Mouse (Mus musculus): Measurements from ENCODE around the gene Lypd6.

Lypd6 gene

GRCm38 (mm10) chr2:50106879-50107278 lies 40.6 kb downstream of the Lypd6 start:
- no peak for DNase-seq (ENCODE audit: low read depth, low spot score)

DNA sequence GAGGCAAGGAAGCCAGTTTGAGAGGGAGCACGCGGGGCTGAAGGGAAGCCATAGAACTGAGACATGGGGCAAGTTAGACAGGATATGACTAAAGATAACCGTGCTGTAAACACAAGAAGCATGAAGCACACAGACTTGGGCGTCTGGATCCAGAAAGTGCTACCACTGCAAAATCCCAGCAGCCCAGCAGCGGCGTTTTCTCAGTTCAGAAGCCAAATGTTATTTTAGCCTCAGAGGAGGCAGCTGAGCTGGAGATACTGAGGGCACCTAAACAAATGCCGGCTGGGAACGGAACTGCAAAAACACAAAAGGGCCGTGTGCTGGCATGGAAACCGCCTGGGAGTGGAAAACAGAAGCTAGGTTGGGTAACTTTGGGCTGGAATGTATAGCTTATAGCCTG lies 43.9 kb downstream of the Lypd6 start:
- DNase-seq (ENCODE audit: low read depth, low spot score), result peak; percentile 4

DNA sequence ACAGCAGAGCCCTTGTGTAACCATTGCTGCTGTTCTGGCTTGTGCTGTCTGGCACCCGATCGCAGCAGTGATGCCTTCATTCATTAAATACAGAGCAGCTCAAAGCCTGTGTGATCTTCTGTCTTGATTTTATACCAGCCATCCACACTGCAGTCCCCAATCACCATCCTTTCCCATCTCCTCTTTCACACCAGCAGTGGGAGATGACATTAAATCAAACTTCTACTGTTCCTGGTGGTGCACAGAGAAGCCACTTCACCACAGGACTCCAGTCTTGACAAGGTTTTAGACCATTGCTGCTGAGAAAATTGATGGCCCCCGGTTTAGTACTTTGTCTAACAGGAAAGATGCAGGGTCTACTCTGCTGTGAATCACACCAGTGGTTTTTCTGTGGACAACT lies 44.9 kb downstream of the Lypd6 start:
- DNase-seq (ENCODE audit: low read depth, low spot score), result no peak

DNA sequence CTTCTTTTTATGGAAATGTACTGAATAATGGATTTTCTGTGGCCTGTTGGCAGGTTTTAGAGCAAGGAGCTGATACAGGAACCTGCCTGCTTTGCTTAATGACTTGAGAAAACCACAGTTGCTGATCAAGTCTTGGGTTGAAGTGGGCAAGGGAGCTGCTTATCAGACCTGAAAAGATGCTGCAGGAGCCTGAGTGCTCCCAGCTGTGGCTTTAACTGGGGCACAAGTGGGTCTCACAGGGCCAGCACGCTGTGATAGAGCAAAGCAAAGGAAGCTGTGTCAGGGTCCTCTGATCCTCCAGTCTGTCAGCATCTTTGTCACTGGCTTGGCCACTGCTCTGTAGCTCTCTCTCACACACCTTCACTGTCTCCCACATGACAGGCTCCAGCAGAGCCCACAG lies 45.4 kb downstream of the Lypd6 start:
- DNase-seq (ENCODE audit: low read depth, low spot score), result no peak

DNA sequence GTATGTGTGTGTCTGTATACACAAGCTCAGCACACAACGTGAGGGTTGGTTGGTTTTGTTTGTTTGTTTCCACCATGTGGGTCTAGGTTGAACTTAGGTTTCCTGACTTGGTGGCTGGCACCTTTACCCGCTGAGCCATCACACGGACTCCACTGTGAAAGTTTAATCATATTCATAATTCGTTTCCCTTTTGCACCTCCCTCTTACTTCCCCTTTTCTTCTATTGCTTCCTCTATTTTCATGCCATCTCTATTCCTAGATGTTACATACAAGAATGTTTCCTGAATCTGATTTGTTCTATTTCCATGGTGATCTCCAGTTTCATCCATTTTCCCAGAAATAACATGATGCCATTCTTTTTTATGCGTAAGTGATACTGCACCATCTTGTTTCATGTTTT lies 46.2 kb downstream of the Lypd6 start:
- no peak for DNase-seq (ENCODE audit: low read depth, low spot score)

- no peak for DNase-seq (ENCODE audit: low read depth, low spot score)
Observed at GRCm38 (mm10) chr2:50119101-50119500, 52.9 kb downstream of the Lypd6 start.

DNA sequence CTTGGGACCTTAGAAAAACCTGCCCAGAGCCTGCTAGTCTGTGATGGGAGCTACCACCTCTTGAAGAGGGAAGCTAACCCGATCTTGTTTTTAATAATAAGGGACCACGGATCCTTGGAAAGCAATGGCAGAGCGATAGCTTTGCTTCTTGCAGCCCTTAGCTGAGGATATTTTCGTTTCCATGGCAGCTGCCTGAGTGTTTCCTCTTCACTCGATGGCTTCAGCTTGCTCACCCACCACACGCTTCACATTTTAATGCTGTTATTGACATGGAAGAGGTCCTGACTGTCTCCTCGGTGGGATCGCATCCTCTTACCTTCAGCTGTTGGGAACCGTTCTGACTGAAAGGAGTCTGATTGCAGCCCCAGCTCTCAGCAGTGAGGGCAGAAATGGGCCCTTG lies 54.6 kb downstream of the Lypd6 start:
- DNase-seq (ENCODE audit: low read depth, low spot score), result no peak

DNA sequence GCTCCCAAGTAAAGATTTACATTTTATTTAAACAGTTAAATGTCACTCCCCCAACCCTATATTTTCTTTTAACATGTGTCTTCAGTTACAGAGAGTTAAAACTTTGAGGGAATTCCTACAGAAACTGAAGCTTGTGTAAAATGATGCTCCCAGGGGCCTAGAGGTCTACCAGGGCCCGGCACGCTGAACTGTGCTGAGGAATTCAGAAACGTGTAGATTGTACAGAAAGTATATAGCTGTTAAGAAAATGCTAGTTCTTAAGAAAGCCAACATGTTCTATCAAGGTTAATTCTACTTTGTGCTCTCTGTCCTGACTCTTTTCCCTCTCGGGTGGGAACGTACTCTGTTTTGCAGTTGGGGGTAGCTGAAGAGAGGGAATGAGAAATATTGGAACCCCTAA lies 57.1 kb downstream of the Lypd6 start:
- DNase-seq (ENCODE audit: low read depth, low spot score), result no peak

DNA sequence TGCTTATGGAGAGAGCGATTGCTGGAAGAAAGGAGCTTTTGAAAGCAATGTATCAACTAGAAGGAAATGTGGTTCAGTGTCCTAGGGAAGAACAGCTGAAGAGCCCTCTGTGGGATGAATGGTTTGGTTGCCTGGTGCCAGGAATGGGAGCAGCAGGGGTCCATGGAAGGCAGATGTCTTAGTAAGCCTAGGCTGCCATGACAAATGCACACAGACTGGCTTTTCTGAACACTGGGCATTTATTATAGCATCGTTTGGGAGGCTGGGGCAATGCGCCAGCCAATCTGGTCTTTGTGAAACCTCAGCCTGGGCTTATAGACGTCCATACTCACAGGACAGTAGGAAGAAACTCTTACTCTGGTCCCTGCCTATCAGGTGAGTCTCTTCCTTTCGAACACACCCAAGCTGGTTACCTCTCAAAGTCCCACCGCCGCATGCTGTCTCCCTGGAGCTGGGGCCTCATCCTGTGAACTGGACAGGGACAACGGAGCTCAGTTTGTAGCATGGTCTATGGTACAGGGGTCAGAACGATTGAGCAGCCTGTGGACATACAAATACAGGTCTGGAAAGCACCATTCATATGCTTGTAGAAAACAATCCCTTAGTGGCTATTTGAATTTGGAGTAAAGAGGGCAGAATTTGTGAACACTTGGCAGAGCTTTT lies 61.4 kb downstream of the Lypd6 start:
- no peak for DNase-seq (ENCODE audit: low read depth, low spot score)

DNA sequence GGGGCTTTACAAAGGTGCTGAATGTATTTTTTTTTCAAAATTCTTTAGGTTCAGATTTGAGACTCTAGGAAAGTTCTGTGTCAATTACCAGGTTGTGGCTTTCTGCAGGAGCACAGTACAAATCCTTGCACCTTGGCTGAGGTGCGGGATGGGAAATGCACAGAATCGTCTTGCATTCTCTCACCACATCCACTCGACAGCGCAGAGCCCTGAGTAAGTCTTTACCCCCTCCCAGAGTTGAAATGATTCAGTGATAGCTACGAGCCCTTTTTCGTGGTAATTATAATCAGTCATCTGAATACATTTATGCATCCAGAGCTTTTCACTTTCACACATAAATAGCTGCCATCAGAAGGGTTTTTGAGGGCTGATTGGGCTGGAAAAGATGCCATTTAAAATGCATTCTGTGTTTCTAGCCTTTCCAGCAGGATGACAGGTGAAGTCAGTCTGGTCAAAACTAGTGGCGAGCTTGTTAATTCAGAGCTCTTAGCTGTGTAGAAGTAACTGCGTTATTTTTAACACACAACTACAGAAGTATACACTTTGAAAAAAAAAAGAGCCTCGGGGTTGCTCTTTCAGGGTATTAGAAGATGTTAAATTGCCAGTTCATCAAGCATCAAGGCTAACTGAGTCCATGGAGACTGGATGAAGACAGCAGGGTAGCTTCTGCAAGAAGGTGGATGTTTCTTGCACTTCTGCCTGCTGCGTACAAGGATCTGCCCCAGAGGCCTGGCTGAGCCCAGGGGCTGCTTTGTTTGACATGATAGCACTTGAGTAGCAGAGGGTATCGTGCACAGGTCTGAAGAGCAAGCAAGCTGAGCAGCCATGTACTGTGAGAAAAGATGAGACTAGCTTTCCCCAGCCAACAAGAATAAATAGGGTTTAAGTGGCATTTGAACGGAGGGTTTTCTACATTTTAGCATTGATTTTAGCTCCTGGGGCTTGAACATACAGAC lies 62.4 kb downstream of the Lypd6 start:
- DNase-seq (ENCODE audit: low read depth, low spot score), result no peak

DNA sequence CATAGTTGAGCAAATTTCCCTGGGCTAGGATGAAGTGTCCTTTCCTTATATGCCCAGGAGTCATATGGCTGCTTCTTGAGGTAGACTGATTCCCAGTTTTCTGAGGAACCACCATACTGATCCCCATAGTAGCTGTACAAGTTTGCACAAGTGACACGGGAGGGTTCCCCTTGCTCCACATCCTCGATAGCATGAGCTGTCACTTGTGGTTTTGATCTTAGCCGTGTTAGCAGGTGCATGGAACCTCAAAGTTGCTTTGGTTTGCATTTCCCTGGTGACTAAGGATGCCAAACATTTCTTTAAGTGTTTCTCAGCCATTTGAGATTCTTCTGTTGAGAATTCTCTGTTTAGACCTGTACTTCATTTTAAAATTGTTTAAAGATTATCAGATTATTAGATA lies 64.4 kb downstream of the Lypd6 start:
- no peak for DNase-seq (ENCODE audit: low read depth, low spot score)

DNA sequence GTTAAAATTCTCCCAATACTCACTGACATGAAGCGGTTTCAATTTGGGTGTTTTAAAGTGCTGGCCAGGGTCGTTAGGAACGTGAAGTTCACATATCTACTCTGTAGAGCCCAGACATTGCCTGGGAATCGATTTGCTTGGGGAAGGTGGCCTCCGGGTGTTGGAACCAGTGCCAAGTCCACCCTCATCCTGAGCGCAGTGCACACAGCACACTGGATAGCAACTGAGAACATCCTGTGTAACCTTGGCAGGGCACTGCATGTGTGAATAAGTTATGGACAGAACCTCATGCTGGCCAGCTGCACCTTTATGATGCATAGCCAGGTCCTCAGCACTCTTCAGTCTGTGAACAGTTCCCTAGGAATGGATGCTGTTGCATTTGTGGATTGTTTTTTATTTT lies 77.4 kb downstream of the Lypd6 start:
- DNase-seq (ENCODE audit: low read depth, low spot score), result no peak

- DNase-seq (ENCODE audit: low read depth, low spot score), result no peak
Observed at GRCm38 (mm10) chr2:50147308-50147707, 81.1 kb downstream of the Lypd6 start.

- no peak for DNase-seq (ENCODE audit: low read depth, low spot score)
Observed at GRCm38 (mm10) chr2:50149257-50150202, 83.3 kb downstream of the Lypd6 start.

DNA sequence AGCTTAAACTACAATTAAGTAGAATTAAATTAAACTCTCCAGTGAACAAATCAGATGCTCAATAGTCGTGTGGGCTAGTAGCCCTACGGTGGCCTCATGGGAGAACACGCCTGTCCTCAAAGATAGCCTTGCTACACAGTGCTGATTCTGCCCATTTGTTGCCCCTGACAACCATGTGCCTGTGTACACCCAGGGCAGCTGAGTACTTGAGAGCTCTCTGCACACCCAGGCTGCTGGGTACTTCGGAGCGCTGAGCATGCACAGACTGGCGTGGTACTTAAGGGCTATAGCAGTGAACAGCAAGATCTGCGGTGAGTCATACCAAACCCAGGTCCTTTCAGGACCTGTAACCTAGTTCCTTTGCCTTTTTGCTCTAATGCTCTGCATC lies 84.0 kb downstream of the Lypd6 start:
- no peak for DNase-seq (ENCODE audit: low read depth, low spot score)

DNA sequence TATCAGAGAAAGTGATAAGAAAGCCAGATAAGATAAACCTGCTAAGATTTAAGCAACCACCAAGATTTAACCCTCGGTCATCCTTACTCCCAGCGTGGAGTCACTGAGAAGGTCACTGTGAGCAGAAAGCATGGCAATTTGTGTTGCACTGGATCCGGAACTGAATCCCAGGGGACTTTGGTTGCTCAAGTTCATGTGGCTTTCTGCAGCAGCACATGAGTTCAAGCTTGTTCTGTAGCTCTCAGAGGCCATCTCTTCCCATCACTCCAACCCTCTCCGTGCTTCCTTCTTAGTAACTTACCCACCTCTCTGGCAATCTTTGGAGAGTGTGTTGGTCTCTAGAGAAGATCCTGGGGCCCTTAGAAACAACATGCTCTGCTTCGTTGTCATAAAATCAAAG lies 84.6 kb downstream of the Lypd6 start:
- no peak for DNase-seq (ENCODE audit: low read depth, low spot score)

- no peak for DNase-seq (ENCODE audit: low read depth, low spot score)
Observed at GRCm38 (mm10) chr2:50151401-50151800, 85.2 kb downstream of the Lypd6 start.

- DNase-seq (ENCODE audit: low read depth, low spot score), result no peak
Observed at GRCm38 (mm10) chr2:50151879-50152278, 85.7 kb downstream of the Lypd6 start.

- no peak for DNase-seq (ENCODE audit: low read depth, low spot score)
Observed at GRCm38 (mm10) chr2:50156009-50156408, 89.8 kb downstream of the Lypd6 start.

DNA sequence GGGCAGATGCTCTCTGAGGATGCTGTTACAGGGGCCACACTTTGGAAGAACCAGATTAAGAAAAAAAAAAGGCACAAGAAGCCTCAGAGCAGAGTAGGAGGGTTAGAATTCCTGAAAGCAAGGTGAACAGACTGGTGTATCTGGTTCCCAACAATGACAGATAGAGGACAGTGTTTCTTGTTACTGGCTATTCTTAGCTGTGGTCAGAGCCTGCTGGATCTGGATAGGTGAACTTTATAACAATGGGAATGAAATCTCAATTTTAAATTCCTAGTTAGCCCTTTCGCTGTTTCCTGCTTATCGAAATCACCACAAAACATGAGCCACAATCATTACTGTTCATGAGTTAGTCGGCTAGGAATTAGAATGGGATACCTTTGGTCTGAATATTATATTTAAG lies 93.8 kb downstream of the Lypd6 start:
- DNase-seq (ENCODE audit: low read depth, low spot score), result no peak

DNA sequence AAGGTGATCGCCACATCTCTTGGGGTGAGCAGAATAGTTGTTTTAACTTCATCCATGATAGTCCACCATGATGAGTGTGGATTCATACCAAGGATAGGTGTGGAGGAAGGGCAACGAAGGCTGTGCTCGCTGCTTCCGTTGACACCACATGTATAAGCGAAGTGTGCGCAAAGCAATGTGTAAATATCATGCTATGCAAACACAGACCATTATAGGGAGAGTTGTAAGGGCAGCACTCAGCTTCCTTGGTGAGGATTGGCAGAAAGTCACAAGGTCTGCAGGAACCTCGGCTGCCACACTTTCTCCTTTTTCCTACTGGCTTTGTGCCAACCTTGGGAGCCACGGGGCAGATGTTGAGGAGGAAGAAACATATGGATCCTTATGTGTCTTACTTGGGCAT lies 97.4 kb downstream of the Lypd6 start:
- DNase-seq (ENCODE audit: low read depth, low spot score), result no peak

DNA sequence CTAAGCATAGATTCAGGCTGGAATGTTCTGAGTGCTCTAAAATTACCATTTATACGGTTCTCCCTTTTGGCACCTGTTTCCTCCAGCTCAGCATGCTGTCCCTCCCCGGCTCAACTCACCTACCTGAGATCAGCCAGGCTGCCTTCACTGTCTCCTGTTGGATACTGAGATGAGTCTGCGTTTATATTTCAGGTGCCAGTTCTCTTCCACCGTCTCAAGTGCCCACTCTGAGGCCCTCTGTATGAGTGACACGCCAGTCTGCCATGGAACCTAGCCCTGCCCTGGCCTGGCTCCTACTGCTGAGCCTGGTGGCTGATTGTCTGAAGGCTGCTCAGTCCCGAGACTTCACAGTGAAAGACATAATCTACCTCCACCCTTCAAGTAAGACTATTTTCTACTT lies 99.0 kb downstream of the Lypd6 start:
- DNase-seq (ENCODE audit: low read depth, low spot score), result no peak

Data from R1 (cell line).